Mouse (Mus musculus): ENCODE measurements at regions not wholly inside any gene's neighbourhood (a gene's known extent, or its start where the extent isn't known, plus 50 kb on each side); places are given as distances from the start of the nearest gene placed in this dataset.

- 94% methylated on average over 10 of the region's 10 CpGs for WGBS
- no peak for DNase-seq
- Histone ChIP-seq H3K4me3 (replicated peaks; ENCODE audit: insufficient read depth, low read depth, low read length) (no peak overlapping the region), H3K4me1 (ENCODE audit: control insufficient read depth, insufficient read depth, low read length) (no peaks in the 10 kb centered on the region), H3K27me3 (ENCODE audit: control insufficient read depth, insufficient read depth, low read length) (no peaks in the 10 kb centered on the region), H3K27ac (ENCODE audit: insufficient read depth, low read length) (no peak overlapping the region)
- TF ChIP-seq CTCF (IDR thresholded peaks at IDR 0.05; ENCODE audit: borderline replicate concordance, insufficient read depth, low read depth, low read length): no peak
- no peak for TF ChIP-seq POLR2A (IDR thresholded peaks at IDR 0.05; ENCODE audit: borderline replicate concordance, insufficient read depth, low read length)
These were observed 59.0 kb upstream of the Cd180 start for GRCm38 (mm10) chr13:102634236-102634957.

GRCm38 (mm10) chr13:102636032-102636431, 57.3 kb upstream of the Cd180 start:
- TF ChIP-seq POLR2A (IDR thresholded peaks at IDR 0.05; ENCODE audit: borderline replicate concordance, insufficient read depth, low read length) (no peak), CTCF (IDR thresholded peaks at IDR 0.05; ENCODE audit: borderline replicate concordance, insufficient read depth, low read depth, low read length) (no peak)
- no peak overlapping the region for H3K4me3 ChIP-seq (replicated peaks; ENCODE audit: insufficient read depth, low read depth, low read length)
- WGBS: 75% methylated on average over 8 of the region's 8 CpGs
- H3K27ac ChIP-seq (ENCODE audit: insufficient read depth, low read length): no peak overlapping the region
- H3K4me1 ChIP-seq (ENCODE audit: control insufficient read depth, insufficient read depth, low read length): no peaks in the 10 kb centered on the region
- DNase-seq: no peak
- H3K27me3 ChIP-seq (ENCODE audit: control insufficient read depth, insufficient read depth, low read length): no peaks in the 10 kb centered on the region

GRCm38 (mm10) chr13:102637059-102637458, 56.3 kb upstream of the Cd180 start:
- WGBS: 25% methylated on average over 5 of the region's 5 CpGs

DNA sequence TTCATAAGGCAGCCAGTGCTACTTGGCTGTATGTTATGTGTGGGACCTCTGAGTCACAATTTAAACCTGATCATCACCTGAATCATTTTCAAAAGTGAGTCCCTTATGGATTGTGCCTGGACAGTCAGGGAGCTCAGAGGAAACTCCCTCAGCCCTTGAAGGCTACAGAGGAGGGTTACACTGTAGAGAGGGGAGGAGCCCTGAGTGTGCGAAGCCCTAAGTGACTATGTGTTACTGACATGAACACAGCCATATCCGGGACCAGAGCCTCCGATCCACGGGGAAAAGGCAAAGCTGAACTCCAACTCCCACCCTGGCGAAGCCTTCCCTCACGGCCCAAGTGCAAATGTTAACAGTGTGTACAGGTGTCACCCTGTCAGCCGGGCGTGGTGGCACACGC, 53.7 kb upstream of the Cd180 start:
- no peak overlapping the region for H3K27ac ChIP-seq (ENCODE audit: insufficient read depth, low read length)
- no peak for DNase-seq
- 92% methylated on average over 9 of the region's 9 CpGs for WGBS
- H3K27me3 ChIP-seq (ENCODE audit: control insufficient read depth, insufficient read depth, low read length): no peaks in the 10 kb centered on the region
- no peak overlapping the region for H3K4me3 ChIP-seq (replicated peaks; ENCODE audit: insufficient read depth, low read depth, low read length)
- no peak for TF ChIP-seq POLR2A (IDR thresholded peaks at IDR 0.05; ENCODE audit: borderline replicate concordance, insufficient read depth, low read length)
- no peak for TF ChIP-seq CTCF (IDR thresholded peaks at IDR 0.05; ENCODE audit: borderline replicate concordance, insufficient read depth, low read depth, low read length)
- H3K4me1 ChIP-seq (ENCODE audit: control insufficient read depth, insufficient read depth, low read length): no peaks in the 10 kb centered on the region

More at GRCm38 (mm10) chr13:102637059-102637458, 56.3 kb upstream of the Cd180 start:
- H3K27ac ChIP-seq (ENCODE audit: insufficient read depth, low read length): no peak overlapping the region
- DNase-seq: no peak
- H3K4me3 ChIP-seq (replicated peaks; ENCODE audit: insufficient read depth, low read depth, low read length): no peak overlapping the region
- no peak for TF ChIP-seq POLR2A (IDR thresholded peaks at IDR 0.05; ENCODE audit: borderline replicate concordance, insufficient read depth, low read length)
- TF ChIP-seq CTCF (IDR thresholded peaks at IDR 0.05; ENCODE audit: borderline replicate concordance, insufficient read depth, low read depth, low read length): no peak
- H3K4me1 ChIP-seq (ENCODE audit: control insufficient read depth, insufficient read depth, low read length): no peaks in the 10 kb centered on the region
- no peaks in the 10 kb centered on the region for H3K27me3 ChIP-seq (ENCODE audit: control insufficient read depth, insufficient read depth, low read length)

DNA sequence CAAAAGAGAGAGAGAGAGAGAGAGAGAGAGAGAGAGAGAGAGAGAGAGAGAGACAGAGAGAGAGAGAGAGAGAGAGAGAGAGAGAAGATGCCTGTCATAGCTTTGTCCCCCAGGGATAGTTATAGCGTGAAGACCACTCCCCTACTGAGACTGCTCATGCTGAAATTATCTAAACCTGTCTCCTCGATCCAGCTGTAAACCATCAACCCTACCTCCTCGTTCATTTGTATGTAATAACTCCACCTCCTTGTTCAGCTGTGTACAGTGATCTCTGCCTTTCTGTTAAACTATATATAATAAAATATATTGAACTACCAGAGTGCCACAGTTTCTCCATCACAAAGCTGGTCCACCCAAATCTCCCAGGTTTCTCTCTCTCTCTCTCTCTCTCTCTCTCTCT, 53.2 kb upstream of the Cd180 start:
- Histone ChIP-seq H3K4me1 (ENCODE audit: control insufficient read depth, insufficient read depth, low read length) (no peaks in the 10 kb centered on the region), H3K4me3 (replicated peaks; ENCODE audit: insufficient read depth, low read depth, low read length) (no peak overlapping the region), H3K27me3 (ENCODE audit: control insufficient read depth, insufficient read depth, low read length) (no peaks in the 10 kb centered on the region), H3K27ac (ENCODE audit: insufficient read depth, low read length) (no peak overlapping the region)
- 22% methylated on average over 3 of the region's 3 CpGs for WGBS
- TF ChIP-seq CTCF (IDR thresholded peaks at IDR 0.05; ENCODE audit: borderline replicate concordance, insufficient read depth, low read depth, low read length) (no peak), POLR2A (IDR thresholded peaks at IDR 0.05; ENCODE audit: borderline replicate concordance, insufficient read depth, low read length) (no peak)
- no peak for DNase-seq

Data from cerebellum, adult 2 months (tissue).